Mouse (Mus musculus) heart, postnatal 25 days (tissue): Measurements from ENCODE around the gene Tmem44. TPM values are rescaled to one million over a fixed set of nuclear protein-coding genes. Genes with fewer than 3 reads are reported as not detected.
"Not testable (repeated sequence)": the region's sequence is repeated elsewhere in the genome, so short reads cannot be mapped to it uniquely, and the experiment has no call there.

Experiments used
- DNase-seq: peaks from one replicate; pipeline ENCODE4 v3.0.0; 2022; ENCODE audit warnings: low spot score
- intact Hi-C: fragments of 180-260 bp; cut with DNase I; formaldehyde crosslinking; loops from one replicate; pipeline ENCODE4 v1.15.1; 2025
- total RNA-seq, 2 experiments: library from RNA; stranded (reverse); gene quantifications; 2 replicates each; pipeline ENCODE4 v1.2.3; 2021

The Tmem44 gene
- total RNA-seq, 2 experiments from 2014 or later = 6.5 to 7.8 TPM

- intact Hi-C loops = loop anchor here (5.0 kb wide), 1 partner anchor 42 kb away; no protein-coding TSS in a partner anchor
- DNase-seq = not testable (repeated sequence)
Measured at GRCm38 (mm10) chr16:30464742-30465141, 85.9 kb downstream of the Tmem44 start.

Other genes starting within 250 kb of the Tmem44 start
- under 1 TPM; 0.21 to 0.56 TPM for gene Gp5, start 240.1 kb downstream of the Tmem44 start, total RNA-seq
- 10 to 100 TPM; 52.4 to 61.6 TPM for gene Atp13a3, start 144.9 kb downstream of the Tmem44 start, total RNA-seq
- gene Lsg1, start 36.8 kb upstream of the Tmem44 start, total RNA-seq = 10 to 100 TPM; 16.9 to 18.8 TPM
- gene Fam43a, start 48.9 kb upstream of the Tmem44 start, total RNA-seq = 10 to 100 TPM; 25.8 to 31.2 TPM